34 mouse cellular contexts compared by ENCODE assay signal in the genomic region with DNA sequence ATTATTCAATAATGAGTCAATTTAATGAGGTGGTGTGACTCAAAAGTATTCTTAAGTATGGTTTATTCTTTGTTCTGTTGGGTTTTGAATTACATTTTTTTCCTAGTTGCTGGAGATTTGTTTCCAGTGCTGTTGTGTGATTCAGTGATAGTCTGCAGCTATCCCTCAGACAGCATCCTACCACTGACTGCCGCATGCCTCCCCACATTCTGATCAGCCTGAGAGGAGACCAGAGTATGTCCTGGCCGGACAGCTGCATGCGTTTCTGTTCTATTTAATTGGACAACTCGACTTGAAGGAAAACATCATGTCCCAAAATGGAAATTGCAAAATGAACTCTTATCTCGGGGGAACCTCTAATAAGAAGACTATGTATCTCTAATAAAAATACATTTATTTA. TPM values are rescaled to one million over a fixed set of nuclear protein-coding genes. Genes with fewer than 3 reads are reported as not detected.
"Had no signal": no experiment of that assay in that cellular context is flagged by ENCODE, and none has a peak within 500 bp of the region (broad histone marks: within the 10 kb centered on the region; RNA-seq: fewer than 3 reads in every experiment).

No protein-coding gene starts in this region.

- H3K4me2 ChIP-seq: limb, embryonic 12.5 days; limb, embryonic 13.5 days; limb, embryonic 15.5 days; liver, embryonic 11.5 days; liver, embryonic 12.5 days; liver, embryonic 13.5 days; liver, embryonic 15.5 days; lung, embryonic 14.5 days; lung, embryonic 15.5 days; midbrain, embryonic 11.5 days; midbrain, embryonic 12.5 days; midbrain, embryonic 13.5 days; midbrain, embryonic 15.5 days; neural tube, embryonic 12.5 days had no signal

- H3K27me3 ChIP-seq: limb, embryonic 12.5 days; limb, embryonic 13.5 days; limb, embryonic 15.5 days; liver, embryonic 12.5 days; liver, embryonic 13.5 days; liver, embryonic 15.5 days; lung, embryonic 15.5 days; megakaryocyte, embryonic 14.5 days; midbrain, embryonic 12.5 days; midbrain, embryonic 13.5 days; midbrain, embryonic 15.5 days; neural tube, embryonic 12.5 days had no signal

- ATAC-seq: liver, embryonic 12.5 days; liver, postnatal 0 days; lung, postnatal 0 days; midbrain, embryonic 13.5 days; midbrain, embryonic 15.5 days; midbrain, embryonic 16.5 days had no signal

- H3K9me3 ChIP-seq: limb, embryonic 10.5 days; limb, embryonic 12.5 days; limb, embryonic 13.5 days; limb, embryonic 15.5 days; liver, embryonic 12.5 days; liver, embryonic 13.5 days; liver, embryonic 15.5 days; lung, embryonic 15.5 days; megakaryocyte, embryonic 14.5 days; midbrain, embryonic 10.5 days; midbrain, embryonic 12.5 days; midbrain, embryonic 13.5 days; midbrain, embryonic 15.5 days; neural tube, embryonic 12.5 days had no signal

- H3K4me1 ChIP-seq: limb, embryonic 13.5 days; neural tube, embryonic 12.5 days had no signal

- H3K27ac ChIP-seq: limb, embryonic 10.5 days; limb, embryonic 12.5 days; limb, embryonic 13.5 days; limb, embryonic 15.5 days; liver, embryonic 12.5 days; liver, embryonic 13.5 days; liver, embryonic 14.5 days; liver, embryonic 15.5 days; lung, embryonic 15.5 days; macrophage; midbrain, embryonic 10.5 days; midbrain, embryonic 12.5 days; midbrain, embryonic 13.5 days; midbrain, embryonic 15.5 days; neural tube, embryonic 12.5 days had no signal

- H3K9ac ChIP-seq: limb, embryonic 12.5 days; limb, embryonic 13.5 days; limb, embryonic 15.5 days; liver, embryonic 12.5 days; liver, embryonic 13.5 days; liver, embryonic 14.5 days; liver, embryonic 15.5 days; liver, postnatal 0 days; lung, embryonic 14.5 days; lung, embryonic 15.5 days; midbrain, embryonic 12.5 days; midbrain, embryonic 13.5 days; midbrain, embryonic 15.5 days; neural tube, embryonic 12.5 days had no signal

- DNase-seq: left cerebral cortex, postnatal 4 days; liver; liver, embryonic 13.5 days; liver, postnatal 0 days; lung, adult 18-20 months; lung, adult 2 months; lung, embryonic 14.5 days; lung, postnatal 10 days; lung, postnatal 14 days; lung, postnatal 36 days; midbrain, embryonic 14.5 days had no signal

- H3K4me3 ChIP-seq: limb, embryonic 10.5 days; limb, embryonic 12.5 days; limb, embryonic 13.5 days; limb, embryonic 15.5 days; liver, embryonic 12.5 days; liver, embryonic 13.5 days; liver, embryonic 15.5 days; lung, embryonic 15.5 days; megakaryocyte, embryonic 14.5 days; midbrain, embryonic 10.5 days; midbrain, embryonic 12.5 days; midbrain, embryonic 13.5 days; midbrain, embryonic 15.5 days; neural tube, embryonic 12.5 days had no signal

RNA-seq across cellular contexts. Expression of a gene that starts 43.8 kb away (rescaled TPM):
- total RNA-seq: megakaryocyte progenitor cell, adult 5-6 weeks; megakaryocyte, adult 5-6 weeks; megakaryocyte-erythroid progenitor cell, adult 5-6 weeks; monocyte, adult 5-6 weeks had no signal
- polyA plus RNA-seq: macrophage had no signal
